Mouse (Mus musculus) CD8-positive naive resting alpha-beta T cell, adult 2 months (primary cell): Measurements from ENCODE around the gene Socs1.

Experiments used
- DNase-seq, 2 experiments: peaks; one replicate each; pipeline ENCODE4 v3.0.0; 2022; ENCODE audit warnings: low read depth in 2 of 2, low spot score in 2 of 2

Gene Socs1

DNA sequence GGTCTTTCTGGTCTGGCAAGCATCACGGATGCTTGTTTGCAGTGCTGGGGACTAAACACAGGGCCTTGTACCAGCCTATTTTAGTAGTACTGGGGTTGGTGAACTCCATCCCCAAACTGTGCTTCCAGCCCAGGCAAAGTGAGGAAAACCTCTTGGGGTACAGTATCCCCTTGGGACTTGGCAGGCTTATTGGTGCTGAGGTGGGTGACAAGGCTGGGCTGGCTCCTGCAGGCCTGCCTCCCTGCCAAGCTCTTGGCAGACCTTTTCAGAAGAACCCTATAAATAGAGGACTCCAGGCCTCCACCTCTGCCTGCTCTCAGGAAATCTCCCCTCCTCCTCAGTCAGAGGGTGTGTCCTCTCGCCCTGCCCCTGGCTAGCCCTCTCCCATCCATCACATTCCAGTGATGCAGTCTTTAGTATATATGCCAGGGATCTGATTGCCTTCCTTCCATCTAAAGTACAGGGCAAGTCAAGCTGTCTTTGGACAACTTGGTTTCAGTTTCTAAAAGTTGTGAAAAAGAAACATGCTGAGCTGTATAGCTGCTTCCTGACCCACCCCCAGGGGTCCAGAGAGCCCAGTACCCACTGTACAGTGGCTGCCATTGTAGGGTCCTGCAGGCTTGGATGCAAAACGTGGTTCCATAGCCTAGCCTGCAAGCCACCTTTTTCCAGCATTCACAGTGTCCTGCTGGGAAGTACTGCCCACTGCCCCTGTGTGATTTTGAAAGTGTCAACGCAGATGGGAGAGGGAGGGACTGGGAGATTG lies 1.6 kb upstream of the Socs1 start:
- no peak for DNase-seq

- peak; percentile 77 to 85 for DNase-seq
These were observed 952 bp upstream of the Socs1 start for GRCm38 (mm10) chr16:10786288-10786687.

GRCm38 (mm10) chr16:10784793-10785370 lies 454 bp downstream of the Socs1 start:
- DNase-seq, result peak; percentile 97 to 98

DNA sequence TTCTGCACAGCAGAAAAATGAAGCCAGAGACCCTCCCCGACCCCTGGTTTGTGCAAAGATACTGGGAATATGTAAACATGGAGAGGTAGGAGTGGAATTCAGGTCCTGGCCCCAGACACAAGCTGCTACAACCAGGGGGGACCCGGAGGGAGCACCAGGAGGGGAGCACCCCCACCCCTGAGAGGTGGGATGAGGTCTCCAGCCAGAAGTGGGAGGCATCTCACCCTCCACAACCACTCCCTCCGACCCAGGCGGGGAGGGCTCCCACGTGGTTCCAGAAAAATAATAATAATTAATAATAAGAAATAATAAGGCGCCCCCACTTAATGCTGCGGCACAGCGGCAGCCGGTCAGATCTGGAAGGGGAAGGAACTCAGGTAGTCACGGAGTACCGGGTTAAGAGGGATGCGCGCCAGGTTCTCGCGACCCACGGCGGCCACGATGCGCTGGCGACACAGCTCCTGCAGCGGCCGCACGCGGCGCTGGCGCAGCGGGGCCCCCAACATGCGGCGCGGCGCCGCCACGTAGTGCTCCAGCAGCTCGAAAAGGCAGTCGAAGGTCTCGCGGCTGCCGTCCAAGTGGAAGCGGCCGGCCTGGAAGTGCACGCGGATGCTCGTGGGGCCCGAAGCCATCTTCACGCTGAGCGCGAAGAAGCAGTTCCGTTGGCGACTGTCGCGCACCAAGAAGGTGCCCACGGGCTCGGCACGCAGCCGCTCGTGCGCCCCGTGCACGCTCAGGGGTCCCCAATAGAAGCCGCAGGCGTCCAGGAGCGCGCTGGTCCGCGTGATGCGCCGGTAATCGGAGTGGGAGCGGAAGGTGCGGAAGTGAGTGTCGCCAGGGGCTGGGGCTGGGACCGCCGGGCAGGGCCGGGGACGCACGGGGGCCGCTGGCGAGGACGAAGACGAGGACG lies 1.2 kb downstream of the Socs1 start:
- DNase-seq, result peak in 1 of 2 experiments; percentile 33

DNA sequence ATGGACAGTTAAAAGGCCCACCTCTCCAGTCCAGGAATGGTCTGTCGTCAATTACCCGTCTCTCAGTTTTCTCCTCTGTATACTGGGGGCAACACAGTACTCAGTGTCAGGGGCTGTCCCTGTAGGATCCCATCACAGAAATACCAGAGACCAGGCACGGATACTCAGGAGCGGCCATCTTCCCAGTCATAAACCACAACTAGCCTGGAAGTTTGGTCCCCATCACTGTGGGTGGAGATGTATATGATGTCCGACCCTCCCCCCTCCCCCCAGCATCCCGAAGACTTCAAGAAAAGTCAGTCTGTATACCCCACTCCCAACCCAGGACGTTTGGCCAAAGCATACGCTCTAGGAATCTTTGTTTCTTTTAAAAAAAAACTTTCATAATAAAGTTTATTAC lies 1.9 kb downstream of the Socs1 start:
- no peak for DNase-seq

DNA sequence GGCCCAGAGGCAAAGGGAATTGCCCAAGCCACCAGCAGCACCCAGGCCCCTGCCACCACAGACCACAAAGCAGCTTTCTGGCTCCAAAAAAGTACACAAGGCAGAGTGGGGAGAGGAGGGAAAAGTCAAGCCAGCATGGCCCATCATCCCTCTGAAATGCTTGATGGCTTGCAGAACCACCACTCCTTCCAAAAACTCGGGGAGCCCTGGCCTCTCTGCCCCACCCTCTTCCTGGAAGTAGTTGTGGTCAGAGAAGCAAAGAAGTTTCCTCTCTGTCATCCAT lies 2.2 kb downstream of the Socs1 start:
- DNase-seq, result no peak

- DNase-seq, result no peak
These were observed 2.8 kb downstream of the Socs1 start for GRCm38 (mm10) chr16:10782377-10783151.

- DNase-seq, result peak; percentile 39 to 54
These were observed 3.4 kb downstream of the Socs1 start for GRCm38 (mm10) chr16:10781862-10782371.

GRCm38 (mm10) chr16:10780631-10781120 lies 4.7 kb downstream of the Socs1 start:
- no peak for DNase-seq

GRCm38 (mm10) chr16:10777579-10778160 lies 7.7 kb downstream of the Socs1 start:
- no peak for DNase-seq

DNA sequence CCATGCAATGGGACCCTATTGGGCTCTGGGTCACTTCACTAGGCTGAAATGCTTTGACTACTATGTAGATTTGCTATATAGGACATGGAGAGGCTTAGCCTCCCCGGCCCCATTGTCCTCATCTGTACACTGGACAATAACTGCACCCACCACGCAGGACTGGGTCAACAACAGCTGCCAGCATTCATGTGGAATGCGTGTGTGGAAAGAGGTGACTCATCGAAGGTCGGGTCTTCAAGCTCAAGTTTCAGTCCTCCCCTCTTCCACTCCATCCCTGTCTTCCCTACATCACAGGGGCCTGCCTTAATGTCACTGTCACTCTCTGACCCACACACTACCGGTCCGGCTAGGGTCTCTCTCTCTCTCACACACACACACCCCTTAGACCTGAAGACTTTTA lies 9.0 kb downstream of the Socs1 start:
- no peak for DNase-seq

GRCm38 (mm10) chr16:10774726-10775125 lies 10.6 kb downstream of the Socs1 start:
- no peak for DNase-seq

DNA sequence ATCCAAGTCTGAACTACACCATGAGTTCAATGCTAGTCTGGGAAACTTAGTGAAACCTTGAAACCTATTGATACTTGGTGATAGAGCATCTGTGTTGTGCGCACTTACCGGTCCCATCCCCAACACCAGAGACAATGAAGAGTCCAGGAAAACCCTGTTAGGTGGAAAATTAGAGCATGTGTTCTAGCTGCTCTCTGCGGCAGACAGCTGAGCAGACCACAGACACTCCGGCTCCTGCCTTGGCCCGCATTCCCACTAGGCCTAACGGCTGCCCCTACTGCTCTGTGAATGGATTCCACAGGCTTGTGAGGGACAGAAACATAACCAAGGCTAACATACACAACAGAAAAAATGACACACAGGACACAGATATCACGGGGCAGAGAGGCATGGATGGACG lies 11.8 kb downstream of the Socs1 start:
- DNase-seq, result no peak

GRCm38 (mm10) chr16:10771769-10772510 lies 13.4 kb downstream of the Socs1 start:
- peak; percentile 84 to 87 for DNase-seq

DNA sequence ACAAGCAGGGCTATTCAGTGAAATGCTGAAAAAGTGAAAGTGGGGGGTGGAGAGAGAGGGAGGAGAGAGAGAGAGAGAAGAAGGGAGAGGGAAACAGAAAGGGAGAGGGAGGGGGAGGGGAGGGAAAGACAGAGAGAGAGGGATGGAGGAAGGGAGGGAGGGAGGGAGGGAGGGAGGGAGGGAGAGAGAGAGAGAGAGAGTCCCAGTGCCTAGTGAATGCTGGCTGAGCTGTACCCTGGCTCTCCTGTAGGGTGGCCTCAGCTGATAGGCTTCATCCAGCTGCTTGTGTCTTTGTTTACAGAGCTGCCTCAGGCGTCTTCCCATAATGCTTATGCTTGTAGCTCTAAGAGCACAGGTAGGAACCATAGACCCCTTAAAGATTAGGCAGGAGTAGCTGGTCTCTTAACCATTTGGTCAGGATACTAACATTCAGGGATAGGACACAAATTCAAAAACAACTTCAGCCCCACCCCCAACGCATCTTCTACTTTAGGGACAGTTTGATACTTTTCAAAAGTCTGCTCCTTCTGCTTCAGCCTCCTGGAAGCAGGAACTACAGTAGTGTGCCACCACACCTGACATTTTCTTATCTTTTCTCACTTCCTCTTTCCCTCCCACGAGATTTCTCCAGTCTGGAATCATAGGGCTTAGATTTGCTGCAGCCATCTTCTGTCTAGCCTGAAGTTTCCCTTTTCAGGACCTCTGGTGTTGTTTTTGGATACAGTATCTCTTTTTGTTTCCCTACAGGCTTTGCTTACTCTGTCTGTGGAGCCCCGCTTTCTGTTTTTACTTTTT lies 14.6 kb downstream of the Socs1 start:
- DNase-seq, result peak in 1 of 2 experiments; percentile 23

- peak in 1 of 2 experiments; percentile 37 for DNase-seq
These were observed 15.7 kb downstream of the Socs1 start for GRCm38 (mm10) chr16:10769661-10770060.

DNA sequence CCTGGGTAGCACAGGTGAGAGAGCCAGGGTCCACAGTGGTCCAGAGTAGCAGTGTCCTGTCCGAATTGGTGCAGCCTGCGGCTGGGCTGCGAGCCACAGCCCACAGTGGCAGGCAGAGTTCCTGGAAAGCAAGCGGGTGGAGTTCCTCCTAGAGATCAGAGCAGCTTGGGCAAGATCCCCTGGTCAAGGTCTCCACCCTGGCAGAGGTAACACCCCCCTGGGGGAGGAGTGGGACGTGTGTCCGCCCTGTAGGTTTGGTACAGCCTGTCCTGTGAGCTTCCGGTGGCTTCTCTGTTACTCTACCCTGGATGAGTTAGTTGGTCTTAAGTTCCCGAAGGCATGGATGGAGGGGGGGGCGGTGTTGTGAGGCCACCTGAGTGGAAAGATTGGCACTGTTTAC lies 16.5 kb downstream of the Socs1 start:
- no peak for DNase-seq

DNA sequence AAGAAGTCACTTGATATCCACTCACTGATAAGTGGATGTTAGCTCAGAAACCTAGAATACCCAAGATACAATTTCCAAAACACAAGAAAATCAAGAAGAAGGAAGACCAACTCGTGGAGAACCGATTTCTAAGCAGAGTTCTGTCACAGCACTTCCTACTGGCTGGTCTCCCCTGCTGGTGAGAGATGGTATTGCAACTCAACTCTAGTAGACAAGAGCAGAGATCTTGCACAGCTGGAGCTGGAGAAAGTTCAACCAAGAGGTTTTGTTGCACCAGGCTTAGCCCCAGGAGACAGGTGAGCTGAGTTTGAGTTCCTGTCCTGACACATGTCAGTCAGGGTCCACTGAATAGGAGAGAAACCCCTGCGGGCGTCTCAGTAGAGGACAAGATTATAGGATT lies 18.2 kb downstream of the Socs1 start:
- peak; percentile 79 to 82 for DNase-seq

GRCm38 (mm10) chr16:10764323-10764722 lies 21.0 kb downstream of the Socs1 start:
- no peak for DNase-seq
